Mouse (Mus musculus): ENCODE measurements around the gene Rap2c. TPM values are rescaled to one million over a fixed set of nuclear protein-coding genes. Genes with fewer than 3 reads are reported as not detected.

Rap2c gene
- 72.6 TPM for polyA plus RNA-seq (2015; fragmentation: Illumina TruSeq; extraction: RNeasy Lipid Tissue Mini Kit (QIAGEN cat#74804); ENCODE audit: insufficient read depth, low replicate concordance)

GRCm38 (mm10) chrX:51017851-51018785, at the start of gene Rap2c:
Gene Rap2c, minus strand, starts transcription at chrX:51018018.

Other genes with a start within 250 kb of the Rap2c start
- gene Stk26, start 177.0 kb downstream of the Rap2c start, polyA plus RNA-seq (2015; fragmentation: Illumina TruSeq; extraction: RNeasy Lipid Tissue Mini Kit (QIAGEN cat#74804); ENCODE audit: insufficient read depth, low replicate concordance): 47.5 TPM
- gene Frmd7, start 75.3 kb downstream of the Rap2c start, polyA plus RNA-seq (2015; fragmentation: Illumina TruSeq; extraction: RNeasy Lipid Tissue Mini Kit (QIAGEN cat#74804); ENCODE audit: insufficient read depth, low replicate concordance): not detected
- gene Mbnl3, start 188.5 kb upstream of the Rap2c start, polyA plus RNA-seq (2015; fragmentation: Illumina TruSeq; extraction: RNeasy Lipid Tissue Mini Kit (QIAGEN cat#74804); ENCODE audit: insufficient read depth, low replicate concordance): 7.6 TPM

All from spleen, adult 10 weeks (tissue).